Mouse (Mus musculus) urinary bladder, postnatal 4 days (tissue): Measurements from ENCODE around the gene Hsd3b7.
A peak's percentile ranks its signal among the peaks of the same experiment; 100 is the strongest.

Experiments
- DNase-seq, 2 experiments: peaks; one replicate each; pipeline ENCODE4 v3.0.0; 2021 to 2022; ENCODE audit warnings: low spot score in 2 of 2

Gene Hsd3b7

GRCm38 (mm10) chr7:127800435-127801009 is at the start of gene Hsd3b7:
Gene Hsd3b7, plus strand, starts transcription at chr7:127800604.
- DNase-seq: peak; percentile 91 to 95

DNA sequence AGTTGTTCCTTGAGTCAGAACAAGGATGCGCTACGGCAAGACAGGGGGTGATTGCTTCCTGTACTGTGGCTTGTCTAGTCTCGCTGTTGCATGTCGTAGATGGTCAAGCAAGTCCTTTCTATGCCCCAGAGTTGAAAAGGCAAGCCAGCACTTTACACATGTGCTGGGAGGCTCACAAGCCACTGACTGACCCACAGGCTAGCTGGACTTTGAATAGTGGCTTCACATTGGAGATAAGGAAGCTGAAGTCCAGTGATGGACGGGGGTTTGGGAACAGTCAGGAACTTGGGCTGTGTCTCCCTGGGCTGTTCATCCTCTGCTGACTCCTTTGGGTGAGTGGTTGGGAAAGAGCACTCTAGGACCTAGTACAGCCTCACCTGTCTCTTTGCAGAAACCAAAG is 48.8 kb upstream of the Hsd3b7 start:
- no peak for DNase-seq

GRCm38 (mm10) chr7:127752069-127752468 is 48.3 kb upstream of the Hsd3b7 start:
- no peak for DNase-seq

GRCm38 (mm10) chr7:127753158-127753557 is 47.2 kb upstream of the Hsd3b7 start:
- DNase-seq: no peak

GRCm38 (mm10) chr7:127753741-127754140 is 46.7 kb upstream of the Hsd3b7 start:
- DNase-seq: no peak

GRCm38 (mm10) chr7:127759716-127760115 is 40.7 kb upstream of the Hsd3b7 start:
- DNase-seq: no peak

DNA sequence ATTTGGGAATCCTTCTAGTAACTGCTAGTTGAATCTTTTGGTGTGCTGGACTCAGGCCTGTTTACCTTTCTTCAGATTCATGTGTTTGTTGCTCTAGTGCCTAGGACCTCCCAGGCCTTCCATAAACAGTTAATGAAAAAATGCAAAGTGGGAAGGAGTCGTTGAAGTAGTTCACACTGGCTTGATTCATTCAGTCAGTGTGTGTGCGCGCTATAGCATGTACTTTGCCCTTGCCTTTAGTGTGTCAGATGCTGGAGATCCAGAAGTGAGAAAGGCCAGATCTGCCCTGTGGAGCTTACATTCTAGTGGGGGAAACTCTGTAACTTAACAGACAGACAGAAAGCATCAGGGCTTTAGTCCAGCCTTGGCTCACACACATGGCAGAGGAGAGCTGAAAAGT is 39.9 kb upstream of the Hsd3b7 start:
- no peak for DNase-seq

GRCm38 (mm10) chr7:127761026-127761425 is 39.4 kb upstream of the Hsd3b7 start:
- peak; percentile 59 to 76 for DNase-seq

GRCm38 (mm10) chr7:127763642-127764041 is 36.8 kb upstream of the Hsd3b7 start:
- no peak for DNase-seq

GRCm38 (mm10) chr7:127765756-127766155 is 34.6 kb upstream of the Hsd3b7 start:
- DNase-seq: no peak

GRCm38 (mm10) chr7:127766851-127767609 is 33.4 kb upstream of the Hsd3b7 start:
- no peak for DNase-seq

DNA sequence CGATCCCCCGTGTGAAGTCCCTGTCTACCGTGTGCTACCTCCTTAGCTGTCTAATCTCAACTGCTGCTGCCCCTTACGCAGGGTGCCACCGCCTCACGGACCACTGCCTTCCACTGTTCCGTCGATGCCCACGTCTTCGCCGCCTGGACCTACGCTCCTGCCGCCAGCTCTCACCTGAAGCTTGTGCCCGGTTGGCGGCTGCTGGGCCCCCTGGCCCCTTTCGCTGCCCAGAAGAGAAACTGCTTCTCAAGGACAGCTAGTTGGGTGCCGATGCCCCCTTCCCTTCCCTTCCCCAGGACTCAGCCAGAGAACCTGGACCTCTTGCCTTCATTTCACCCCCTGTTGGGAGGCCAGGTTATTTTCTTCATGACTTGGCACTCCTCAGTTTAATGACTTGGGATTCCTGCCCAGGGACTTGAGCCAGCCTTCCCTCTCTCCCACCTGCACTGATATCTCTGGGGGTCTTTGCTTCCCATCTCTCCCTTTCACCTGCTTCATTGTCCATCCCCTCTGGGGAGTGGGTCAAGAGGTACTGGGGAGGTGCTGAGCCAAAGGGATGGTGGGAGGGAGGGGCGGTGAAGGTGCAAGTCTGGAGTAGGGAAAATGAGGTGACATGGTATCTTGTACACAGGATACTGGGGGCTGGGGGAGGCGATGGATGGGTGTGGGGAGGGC is 32.6 kb upstream of the Hsd3b7 start:
- no peak for DNase-seq

- DNase-seq: no peak
Measured at GRCm38 (mm10) chr7:127768346-127768996, 31.9 kb upstream of the Hsd3b7 start.

DNA sequence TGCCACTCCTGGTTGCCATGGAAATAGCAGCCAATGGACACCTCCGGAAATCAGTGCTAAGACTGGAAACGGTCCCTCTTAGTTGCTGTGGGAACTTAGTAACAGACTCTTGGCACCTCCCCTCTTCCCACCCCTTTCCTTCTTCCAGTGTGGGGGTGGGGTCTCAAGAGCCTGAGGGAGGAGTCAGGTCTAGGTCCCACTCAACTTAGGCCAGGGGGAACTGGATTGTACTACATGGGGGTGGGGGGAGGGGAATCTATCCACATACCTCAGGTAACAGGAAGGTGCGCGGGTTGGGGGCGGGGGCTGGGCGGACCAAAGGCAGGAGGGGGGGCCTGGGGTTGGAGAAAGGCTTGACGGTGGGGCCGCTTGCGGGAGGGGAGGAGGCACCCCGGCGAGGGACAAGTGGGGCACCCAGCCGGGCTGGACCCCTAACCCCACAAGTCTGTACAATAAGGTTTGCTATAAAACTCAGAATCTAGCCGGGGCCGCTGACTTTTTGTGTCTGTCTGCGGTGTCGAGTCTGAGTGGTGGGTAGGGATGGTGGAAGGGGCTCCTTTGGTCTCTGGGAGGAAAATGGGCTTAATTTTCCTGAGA is 31.3 kb upstream of the Hsd3b7 start:
- DNase-seq: peak; percentile 94 to 95

DNA sequence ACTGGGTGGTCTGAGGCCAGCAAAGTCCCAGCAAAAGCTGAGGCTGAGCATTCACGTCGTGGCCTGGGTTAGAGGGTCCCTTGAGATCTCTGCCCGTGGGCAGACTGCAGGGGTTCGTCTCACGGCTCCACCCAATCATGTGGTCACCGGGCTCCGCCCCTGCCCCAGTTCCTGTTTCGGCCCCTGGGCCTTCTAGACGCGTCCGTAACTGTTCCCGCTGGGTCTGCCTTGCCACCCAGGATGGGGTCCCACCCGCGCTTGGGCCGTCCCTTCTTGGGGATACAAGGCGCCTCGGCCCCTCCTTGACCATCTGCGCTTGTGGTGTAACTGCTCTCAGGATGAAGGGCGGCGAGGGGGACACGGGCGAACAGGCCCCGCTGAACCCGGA is 30.8 kb upstream of the Hsd3b7 start, which contains the start of gene Orai3:
Orai3 (plus strand) TSS at position 165 of the 388 bp plus-strand sequence.
- DNase-seq: peak; percentile 85 to 87

DNA sequence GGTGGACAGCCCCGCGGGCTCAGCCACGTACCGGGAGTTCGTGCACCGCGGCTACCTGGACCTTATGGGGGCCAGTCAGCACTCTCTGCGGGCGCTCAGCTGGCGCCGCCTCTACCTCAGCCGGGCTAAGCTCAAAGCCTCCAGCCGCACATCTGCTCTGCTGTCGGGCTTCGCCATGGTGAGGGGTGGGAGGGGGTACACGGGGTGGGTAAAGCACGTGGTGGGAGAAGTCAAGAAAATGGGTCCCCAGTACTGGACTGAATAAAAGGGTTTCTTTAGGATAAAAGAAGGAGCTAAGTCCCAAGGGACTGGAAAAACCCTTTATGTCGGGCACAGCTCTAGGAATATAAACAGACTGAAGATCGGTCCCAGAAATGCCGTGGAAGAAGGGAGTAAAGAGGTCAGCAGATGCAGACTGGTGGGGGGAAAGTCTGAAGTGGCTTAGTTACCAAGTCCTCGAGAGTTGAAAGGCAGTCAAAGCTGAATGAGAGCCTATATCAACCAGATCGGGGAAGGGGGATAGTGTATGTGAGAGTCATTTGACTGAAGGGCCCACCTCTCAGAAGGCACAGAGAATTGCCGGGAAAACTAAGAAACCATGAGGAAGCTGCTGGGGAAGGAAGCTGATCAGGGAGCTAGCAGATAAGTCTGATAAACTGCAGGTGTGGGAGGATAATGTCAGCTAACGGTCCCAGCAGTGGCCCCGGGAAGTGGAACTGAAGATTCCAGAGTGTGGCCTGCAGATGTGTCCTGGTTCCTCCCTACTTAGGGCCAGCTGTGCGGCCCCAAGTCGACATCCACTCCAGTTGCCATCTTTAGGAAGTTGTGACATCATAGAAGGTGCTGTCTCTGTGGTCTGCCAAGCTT is 30.1 kb upstream of the Hsd3b7 start:
- DNase-seq: peak in 1 of 2 experiments; percentile 44

GRCm38 (mm10) chr7:127771262-127771661 is 29.1 kb upstream of the Hsd3b7 start:
- no peak for DNase-seq

- DNase-seq: no peak
Measured at GRCm38 (mm10) chr7:127772080-127772479, 28.3 kb upstream of the Hsd3b7 start.

DNA sequence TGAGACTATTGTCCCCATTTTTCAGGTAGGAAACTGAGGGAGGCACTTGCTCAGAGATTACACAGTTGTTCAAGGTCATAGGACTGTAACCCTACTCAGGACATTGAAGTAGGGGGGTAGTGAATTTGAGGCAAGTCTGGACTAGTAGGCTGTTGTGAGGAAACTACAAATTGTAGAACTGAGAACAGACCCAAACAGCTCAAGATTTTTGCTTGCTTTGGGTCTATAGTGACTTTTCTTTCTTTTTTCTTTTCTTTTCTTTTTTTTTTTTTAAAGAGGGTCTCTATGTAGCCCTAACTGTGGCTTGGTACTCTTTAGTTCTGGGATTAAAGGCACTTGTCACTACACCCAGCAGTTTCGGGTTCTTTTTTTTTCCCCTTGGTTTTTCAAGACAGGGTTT is 27.8 kb upstream of the Hsd3b7 start:
- no peak for DNase-seq

DNA sequence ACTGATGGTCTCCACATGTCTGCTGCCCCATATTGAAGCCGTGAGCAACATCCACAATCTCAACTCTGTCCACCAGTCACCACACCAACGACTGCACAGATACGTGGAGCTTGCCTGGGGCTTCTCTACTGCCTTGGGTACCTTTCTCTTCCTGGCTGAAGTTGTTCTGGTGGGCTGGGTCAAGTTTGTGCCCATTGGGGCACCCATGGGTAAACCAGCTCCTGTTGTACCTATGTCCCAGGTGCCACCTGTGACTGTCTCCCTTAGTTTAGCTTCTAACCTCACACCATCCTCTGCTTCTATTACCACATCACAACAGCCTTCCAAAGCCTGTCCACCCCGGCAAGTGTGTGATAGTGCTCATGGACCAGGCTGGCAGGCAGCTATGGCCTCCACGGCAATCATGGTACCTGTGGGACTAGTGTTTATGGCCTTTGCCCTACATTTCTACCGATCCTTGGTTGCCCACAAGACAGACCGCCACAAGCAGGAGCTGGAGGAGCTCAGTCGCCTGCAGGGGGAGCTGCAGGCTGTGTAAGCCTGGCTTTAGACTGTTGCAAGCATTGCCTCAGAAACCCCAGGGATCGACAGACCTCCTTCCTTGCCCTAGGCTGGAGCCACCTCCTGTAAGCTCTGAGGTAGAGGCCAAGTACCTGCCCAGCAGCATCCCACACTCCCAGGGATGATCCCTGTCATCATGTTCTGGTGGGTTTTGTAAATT is 26.6 kb upstream of the Hsd3b7 start:
- peak; percentile 55 to 74 for DNase-seq
